16 mouse cellular contexts compared by ENCODE assay signal in genomic region chr9:122169901-122170300, GRCm38 (mm10). TPM values are rescaled to one million over a fixed set of nuclear protein-coding genes. Genes with fewer than 3 reads are reported as not detected.
DNase-seq lines count a peak whose midpoint lies in the region; ATAC-seq and TF ChIP-seq lines count a peak whose summit lies in the region.
"Had no signal": no experiment of that assay in that cellular context is flagged by ENCODE, and none has a peak within 500 bp of the region (broad histone marks: within the 10 kb centered on the region; RNA-seq: fewer than 3 reads in every experiment).

No protein-coding gene starts in this region.

- intact Hi-C loops in heart, adult 2 months (cut with DNase I) = loop anchor here (5.0 kb wide), 1 partner anchor 33 kb away; no protein-coding TSS in a partner anchor
- intact Hi-C loops in heart, postnatal 25 days (cut with DNase I) = no loop called here
- intact Hi-C loops in left cerebral cortex, adult 2 months (cut with DNase I) = no loop called here

- 39% methylated on average over 6 of the region's 6 CpGs for WGBS in heart, adult 2 months
- 80% methylated on average over 6 of the region's 6 CpGs for WGBS in midbrain, postnatal 0 days
- WGBS in midbrain, embryonic 14.5 days = 92% methylated on average over 6 of the region's 6 CpGs
- WGBS in forebrain, embryonic 10.5 days = 91% methylated on average over 6 of the region's 6 CpGs

- H3K27ac ChIP-seq in heart, adult 2 months = peak overlapping the region; percentile 34
- no peak overlapping the region for H3K27ac ChIP-seq in midbrain, postnatal 0 days (ENCODE audit: low read depth, low read length)
- H3K27ac ChIP-seq in midbrain, embryonic 14.5 days (replicated peaks; ENCODE audit: low read depth, low read length) = no peak overlapping the region
- H3K27ac ChIP-seq in left cerebral cortex, adult 2 months = no peak overlapping the region
- H3K27ac ChIP-seq in forebrain, embryonic 10.5 days = no peak overlapping the region
- H3K27ac ChIP-seq: embryonic facial prominence, embryonic 13.5 days; forebrain, embryonic 12.5 days; hindbrain, embryonic 10.5 days; intestine, embryonic 15.5 days; liver, embryonic 13.5 days; macrophage; midbrain, embryonic 12.5 days; stomach, postnatal 0 days had no signal

- ATAC-seq in midbrain, postnatal 0 days (ENCODE audit: low FRiP score) = no peak
- no peak for ATAC-seq in midbrain, embryonic 14.5 days (ENCODE audit: low FRiP score, low TSS enrichment)
- ATAC-seq: intestine, embryonic 15.5 days had no signal

- H3K4me1 ChIP-seq in heart, adult 2 months (ENCODE audit: control insufficient read depth, insufficient read depth, low read length) = peaks cover 20% of the 10 kb centered on the region
- H3K4me1 ChIP-seq in midbrain, postnatal 0 days (ENCODE audit: insufficient read depth, low read length) = no peaks in the 10 kb centered on the region
- no peaks in the 10 kb centered on the region for H3K4me1 ChIP-seq in midbrain, embryonic 14.5 days (ENCODE audit: control insufficient read depth, insufficient read depth, low read length)
- H3K4me1 ChIP-seq in forebrain, embryonic 10.5 days = no peaks in the 10 kb centered on the region
- H3K4me1 ChIP-seq: forebrain, embryonic 12.5 days; intestine, embryonic 15.5 days; liver, embryonic 13.5 days; midbrain, embryonic 12.5 days had no signal

- no peak overlapping the region for H3K4me3 ChIP-seq in heart, adult 2 months
- H3K4me3 ChIP-seq in midbrain, postnatal 0 days (ENCODE audit: low read depth, low read length) = no peak overlapping the region
- H3K4me3 ChIP-seq in midbrain, embryonic 14.5 days (replicated peaks; ENCODE audit: low read depth, low read length) = no peak overlapping the region
- no peak overlapping the region for H3K4me3 ChIP-seq in left cerebral cortex, adult 2 months
- H3K4me3 ChIP-seq in forebrain, embryonic 10.5 days = no peak overlapping the region
- H3K4me3 ChIP-seq: embryonic facial prominence, embryonic 13.5 days; forebrain, embryonic 12.5 days; hindbrain, embryonic 10.5 days; intestine, embryonic 15.5 days; liver, embryonic 13.5 days; midbrain, embryonic 12.5 days had no signal

- no peak overlapping the region for H3K4me2 ChIP-seq in midbrain, postnatal 0 days (ENCODE audit: low read depth, low read length, poor library complexity, severe bottlenecking)
- H3K4me2 ChIP-seq in midbrain, embryonic 14.5 days (ENCODE audit: low read length) = no peak overlapping the region
- H3K4me2 ChIP-seq: embryonic facial prominence, embryonic 13.5 days; forebrain, embryonic 12.5 days; intestine, embryonic 15.5 days; liver, embryonic 13.5 days; midbrain, embryonic 12.5 days had no signal

- no peak for TF ChIP-seq POLR2A in heart, adult 2 months (IDR thresholded peaks at IDR 0.05; ENCODE audit: insufficient read depth, low read depth, low read length)

- no peak for TF ChIP-seq EP300 in heart, adult 2 months (IDR thresholded peaks at IDR 0.05; ENCODE audit: insufficient read depth, low read depth, low read length)

- no peaks in the 10 kb centered on the region for H3K79me2 ChIP-seq in heart, adult 2 months (replicated peaks; ENCODE audit: control insufficient read depth, insufficient read depth, low read length)

- peaks cover 8% of the 10 kb centered on the region for H3K36me3 ChIP-seq in heart, adult 2 months (ENCODE audit: control insufficient read depth, insufficient read depth, low read length)
- peaks cover 20% of the 10 kb centered on the region for H3K36me3 ChIP-seq in midbrain, postnatal 0 days (ENCODE audit: insufficient read depth, low read length)
- H3K36me3 ChIP-seq in midbrain, embryonic 14.5 days (ENCODE audit: control insufficient read depth, insufficient read depth, low read length) = peaks cover 36% of the 10 kb centered on the region
- H3K36me3 ChIP-seq in forebrain, embryonic 10.5 days (replicated peaks) = peaks cover 49% of the 10 kb centered on the region

- no peaks in the 10 kb centered on the region for H3K27me3 ChIP-seq in heart, adult 2 months (ENCODE audit: control insufficient read depth, insufficient read depth, low read length)
- H3K27me3 ChIP-seq in midbrain, postnatal 0 days (ENCODE audit: insufficient read depth, low read length) = no peaks in the 10 kb centered on the region
- H3K27me3 ChIP-seq in midbrain, embryonic 14.5 days (ENCODE audit: control insufficient read depth, insufficient read depth, low read length) = no peaks in the 10 kb centered on the region
- no peaks in the 10 kb centered on the region for H3K27me3 ChIP-seq in forebrain, embryonic 10.5 days (ENCODE audit: poor library complexity, severe bottlenecking)
- H3K27me3 ChIP-seq: embryonic facial prominence, embryonic 13.5 days; forebrain, embryonic 12.5 days; intestine, embryonic 15.5 days; liver, embryonic 13.5 days; midbrain, embryonic 12.5 days had no signal

- no peaks in the 10 kb centered on the region for H3K9me3 ChIP-seq in midbrain, postnatal 0 days (ENCODE audit: low read length)
- H3K9me3 ChIP-seq in midbrain, embryonic 14.5 days (ENCODE audit: control insufficient read depth, low read length) = no peaks in the 10 kb centered on the region
- no peaks in the 10 kb centered on the region for H3K9me3 ChIP-seq in forebrain, embryonic 10.5 days
- H3K9me3 ChIP-seq: embryonic facial prominence, embryonic 13.5 days; forebrain, embryonic 12.5 days; hindbrain, embryonic 10.5 days; intestine, embryonic 15.5 days; liver, embryonic 13.5 days; midbrain, embryonic 12.5 days had no signal

- no peak overlapping the region for H3K9ac ChIP-seq in heart, adult 2 months (ENCODE audit: low read depth, low read length)
- H3K9ac ChIP-seq in midbrain, postnatal 0 days (replicated peaks; ENCODE audit: low read length, poor library complexity, severe bottlenecking) = no peak overlapping the region
- no peak overlapping the region for H3K9ac ChIP-seq in midbrain, embryonic 14.5 days (replicated peaks; ENCODE audit: low read length)
- H3K9ac ChIP-seq: embryonic facial prominence, embryonic 13.5 days; forebrain, embryonic 12.5 days; intestine, embryonic 15.5 days; liver, embryonic 13.5 days; midbrain, embryonic 12.5 days had no signal

- TF ChIP-seq CTCF in heart, adult 2 months (IDR thresholded peaks at IDR 0.05) = peak; percentile 46
- no peak for TF ChIP-seq CTCF in midbrain, postnatal 0 days (IDR thresholded peaks at IDR 0.05)
- TF ChIP-seq CTCF in left cerebral cortex, adult 2 months (IDR thresholded peaks at IDR 0.05) = no peak; the same call in 1 of the 2 replicates

- peak in 1 of 2 experiments; percentile 48 for DNase-seq in heart, adult 2 months
- DNase-seq in heart, postnatal 25 days (ENCODE audit: low spot score) = no peak
- peak; percentile 14 for DNase-seq in midbrain, postnatal 0 days (ENCODE audit: low spot score)
- no peak for DNase-seq in midbrain, embryonic 14.5 days
- peak; percentile 79 to 80 for DNase-seq in cerebellum, postnatal 10 days
- no peak for DNase-seq in left cerebral cortex, adult 2 months (ENCODE audit: extremely low spot score in 1 of 2, low spot score in 2 of 2)
- DNase-seq in forebrain, embryonic 10.5 days (ENCODE audit: extremely low spot score, low spot score) = no peak
- DNase-seq: liver, embryonic 13.5 days; thymus, postnatal 36 days had no signal

RNA-seq across cellular contexts. Expression of gene Snrk, which starts 52.8 kb away (rescaled TPM):
- total RNA-seq in heart, adult 2 months (2021) = 100 to 1,000 TPM; 142 to 163 TPM
- polyA plus RNA-seq in heart, adult 2 months (2012; rRNA removed) = 68.0 and 89.8 TPM in 2 replicates
- total RNA-seq in heart, postnatal 25 days (2021) = 100 to 1,000 TPM; 127 to 163 TPM
- total RNA-seq in midbrain, postnatal 0 days (2014; rRNA removed) = 90.5 and 101 TPM in 2 replicates
- polyA plus RNA-seq in midbrain, postnatal 0 days (2015; fragmentation: Nextera tagmentation; extraction: Ambion mirVana) = 77.2 and 79.9 TPM in 2 replicates
- polyA plus RNA-seq in midbrain, embryonic 14.5 days (2014; fragmentation: Nextera tagmentation; extraction: Ambion mirVana) = 47.8 and 57.5 TPM in 2 replicates
- 100 to 1,000 TPM; 113 to 129 TPM for total RNA-seq in left cerebral cortex, adult 2 months (2021)
- 31.8 and 35.4 TPM in 2 replicates for polyA plus RNA-seq in forebrain, embryonic 10.5 days (2016; fragmentation: Nextera tagmentation; extraction: Ambion mirVana)

Comparison
In these comparisons a context has a peak if more than half of its experiments do, and no peak if none do; other contexts are left out.
1. DNase-seq: peak in midbrain, postnatal 0 days (single experiment) and cerebellum, postnatal 10 days (2 of 2); none in heart, postnatal 25 days (single experiment), midbrain, embryonic 14.5 days (single experiment), left cerebral cortex, adult 2 months (0 of 2) and forebrain, embryonic 10.5 days (single experiment).